ENCODE assay signal across 24 mouse cellular contexts in the genomic region with DNA sequence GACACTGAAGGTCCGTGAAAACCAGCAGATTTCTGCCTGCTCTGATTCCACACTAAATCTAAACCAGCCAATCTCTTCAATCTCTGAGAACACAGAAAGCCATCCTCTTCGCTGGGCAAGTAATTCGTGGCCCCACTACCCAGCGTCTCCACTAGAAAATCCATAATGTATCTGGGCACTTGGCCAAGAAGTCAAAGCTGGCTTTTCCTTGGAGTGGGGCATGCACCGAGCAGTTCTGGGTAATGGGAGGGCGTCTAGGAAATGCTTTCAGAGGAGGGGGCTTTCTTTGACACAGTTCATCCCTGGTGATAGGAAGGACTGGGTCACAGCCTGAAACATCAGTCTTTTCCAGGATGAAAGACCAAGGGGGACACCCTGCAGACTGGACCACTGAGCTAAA.
DNase-seq lines count a peak whose midpoint lies in the region; ATAC-seq lines count a peak whose summit lies in the region.
"Had no signal": no experiment of that assay in that cellular context is flagged by ENCODE, and none has a peak within 500 bp of the region (broad histone marks: within the 10 kb centered on the region; RNA-seq: fewer than 3 reads in every experiment).

No protein-coding gene starts in this region.

- 41% methylated on average over 6 of the region's 6 CpGs for WGBS in hindbrain, embryonic 13.5 days
- 83% methylated on average over 6 of the region's 6 CpGs for WGBS in hindbrain, embryonic 11.5 days
- WGBS in midbrain, embryonic 14.5 days = 46% methylated on average over 6 of the region's 6 CpGs
- WGBS in midbrain, embryonic 13.5 days = 69% methylated on average over 6 of the region's 6 CpGs
- 31% methylated on average over 6 of the region's 6 CpGs for WGBS in hindbrain, embryonic 16.5 days
- 47% methylated on average over 6 of the region's 6 CpGs for WGBS in stomach, embryonic 16.5 days

- no peak overlapping the region for H3K9ac ChIP-seq in hindbrain, embryonic 13.5 days
- no peak overlapping the region for H3K9ac ChIP-seq in hindbrain, embryonic 11.5 days (ENCODE audit: low read depth, low read length)
- H3K9ac ChIP-seq in midbrain, embryonic 14.5 days (replicated peaks; ENCODE audit: low read length) = no peak overlapping the region
- H3K9ac ChIP-seq in midbrain, embryonic 13.5 days (replicated peaks) = no peak overlapping the region
- no peak overlapping the region for H3K9ac ChIP-seq in hindbrain, embryonic 16.5 days (ENCODE audit: low read depth, low read length)
- no peak overlapping the region for H3K9ac ChIP-seq in stomach, embryonic 16.5 days (ENCODE audit: low read length)
- H3K9ac ChIP-seq: heart, embryonic 13.5 days; midbrain, embryonic 15.5 days; neural tube, embryonic 13.5 days; stomach, embryonic 15.5 days had no signal

- peak; percentile 34; the same call in 1 of the 2 replicates for ATAC-seq in hindbrain, embryonic 13.5 days (ENCODE audit: low FRiP score)
- ATAC-seq in hindbrain, embryonic 11.5 days (ENCODE audit: low FRiP score) = no peak
- no peak for ATAC-seq in midbrain, embryonic 14.5 days (ENCODE audit: low FRiP score, low TSS enrichment)
- ATAC-seq in midbrain, embryonic 13.5 days = no peak
- ATAC-seq in hindbrain, embryonic 16.5 days = peak; percentile 34; the same call in 1 of the 2 replicates
- no peak for ATAC-seq in stomach, embryonic 16.5 days (ENCODE audit: insufficient read depth, low FRiP score)
- ATAC-seq: midbrain, embryonic 15.5 days had no signal

- no peaks in the 10 kb centered on the region for H3K27me3 ChIP-seq in hindbrain, embryonic 13.5 days
- H3K27me3 ChIP-seq in hindbrain, embryonic 11.5 days (ENCODE audit: control insufficient read depth, insufficient read depth, low read length) = no peaks in the 10 kb centered on the region
- no peaks in the 10 kb centered on the region for H3K27me3 ChIP-seq in midbrain, embryonic 14.5 days (ENCODE audit: control insufficient read depth, insufficient read depth, low read length)
- no peaks in the 10 kb centered on the region for H3K27me3 ChIP-seq in midbrain, embryonic 13.5 days
- no peaks in the 10 kb centered on the region for H3K27me3 ChIP-seq in hindbrain, embryonic 16.5 days (replicated peaks; ENCODE audit: control insufficient read depth, insufficient read depth, low read length)
- H3K27me3 ChIP-seq in stomach, embryonic 16.5 days (ENCODE audit: control insufficient read depth, insufficient read depth, low read length) = no peaks in the 10 kb centered on the region
- H3K27me3 ChIP-seq: heart, embryonic 13.5 days; midbrain, embryonic 15.5 days; neural tube, embryonic 13.5 days; stomach, embryonic 15.5 days had no signal

- H3K9me3 ChIP-seq in hindbrain, embryonic 13.5 days = no peaks in the 10 kb centered on the region
- H3K9me3 ChIP-seq in hindbrain, embryonic 11.5 days (ENCODE audit: control insufficient read depth, low read length) = no peaks in the 10 kb centered on the region
- H3K9me3 ChIP-seq in midbrain, embryonic 14.5 days (ENCODE audit: control insufficient read depth, low read length) = no peaks in the 10 kb centered on the region
- no peaks in the 10 kb centered on the region for H3K9me3 ChIP-seq in midbrain, embryonic 13.5 days
- no peaks in the 10 kb centered on the region for H3K9me3 ChIP-seq in hindbrain, embryonic 16.5 days (ENCODE audit: control insufficient read depth, low read length)
- no peaks in the 10 kb centered on the region for H3K9me3 ChIP-seq in stomach, embryonic 16.5 days (replicated peaks; ENCODE audit: control insufficient read depth, low read length)
- H3K9me3 ChIP-seq: heart, embryonic 13.5 days; midbrain, embryonic 15.5 days; neural tube, embryonic 13.5 days; stomach, embryonic 15.5 days had no signal

- H3K27ac ChIP-seq in hindbrain, embryonic 13.5 days = no peak overlapping the region
- H3K27ac ChIP-seq in hindbrain, embryonic 11.5 days (ENCODE audit: low read depth, low read length) = no peak overlapping the region
- no peak overlapping the region for H3K27ac ChIP-seq in midbrain, embryonic 14.5 days (replicated peaks; ENCODE audit: low read depth, low read length)
- H3K27ac ChIP-seq in midbrain, embryonic 13.5 days = no peak overlapping the region
- no peak overlapping the region for H3K27ac ChIP-seq in hindbrain, embryonic 16.5 days (ENCODE audit: low read depth, low read length)
- H3K27ac ChIP-seq in stomach, embryonic 16.5 days (ENCODE audit: low read length) = peak overlapping the region; percentile 68
- H3K27ac ChIP-seq: heart, adult 2 months; heart, embryonic 13.5 days; kidney, postnatal 0 days; midbrain, embryonic 15.5 days; neural tube, embryonic 13.5 days had no signal

- H3K4me1 ChIP-seq in hindbrain, embryonic 13.5 days (replicated peaks) = peaks cover 25% of the 10 kb centered on the region
- H3K4me1 ChIP-seq in hindbrain, embryonic 11.5 days (replicated peaks; ENCODE audit: control insufficient read depth, insufficient read depth, low read length) = peaks cover 8% of the 10 kb centered on the region; the same call in 1 of the 2 replicates
- peaks cover 5% of the 10 kb centered on the region; the same call in 1 of the 2 replicates for H3K4me1 ChIP-seq in midbrain, embryonic 14.5 days (ENCODE audit: control insufficient read depth, insufficient read depth, low read length)
- peaks cover 32% of the 10 kb centered on the region for H3K4me1 ChIP-seq in midbrain, embryonic 13.5 days (replicated peaks)
- H3K4me1 ChIP-seq in hindbrain, embryonic 16.5 days (ENCODE audit: control insufficient read depth, insufficient read depth, low read depth, low read length) = 0 out of 2 replicates have a peak, but pooled peaks cover 2% of the 10 kb centered on the region
- peaks cover 21% of the 10 kb centered on the region for H3K4me1 ChIP-seq in stomach, embryonic 16.5 days (ENCODE audit: control insufficient read depth, insufficient read depth, low read length)

- DNase-seq in hindbrain, embryonic 11.5 days (ENCODE audit: low spot score) = no peak
- DNase-seq in midbrain, embryonic 14.5 days = peak; percentile 49
- DNase-seq in kidney, adult 18-20 months = no peak
- DNase-seq: adrenal gland, adult 8-10 months; cerebellum, adult 2 months; cerebellum, postnatal 25 days; gastrocnemius, postnatal 36 days; heart, adult 2 months; heart, postnatal 14 days; kidney, adult 11 months; layer of hippocampus, adult 9-11 months; liver; lung, postnatal 10 days; thymus, adult 2 months had no signal

- no peak overlapping the region for H3K4me2 ChIP-seq in hindbrain, embryonic 13.5 days
- H3K4me2 ChIP-seq in hindbrain, embryonic 11.5 days (replicated peaks; ENCODE audit: low read depth, low read length) = no peak overlapping the region
- H3K4me2 ChIP-seq in midbrain, embryonic 14.5 days (ENCODE audit: low read length) = no peak overlapping the region
- H3K4me2 ChIP-seq in midbrain, embryonic 13.5 days (replicated peaks) = no peak overlapping the region
- H3K4me2 ChIP-seq in hindbrain, embryonic 16.5 days (ENCODE audit: low read length) = no peak overlapping the region
- no peak overlapping the region for H3K4me2 ChIP-seq in stomach, embryonic 16.5 days (ENCODE audit: low read depth, low read length)
- H3K4me2 ChIP-seq: heart, embryonic 13.5 days; midbrain, embryonic 15.5 days; neural tube, embryonic 13.5 days; stomach, embryonic 15.5 days had no signal

- H3K4me3 ChIP-seq in hindbrain, embryonic 13.5 days = no peak overlapping the region
- no peak overlapping the region for H3K4me3 ChIP-seq in hindbrain, embryonic 11.5 days (ENCODE audit: low read depth, low read length)
- H3K4me3 ChIP-seq in midbrain, embryonic 14.5 days (replicated peaks; ENCODE audit: low read depth, low read length) = no peak overlapping the region
- H3K4me3 ChIP-seq in midbrain, embryonic 13.5 days (replicated peaks) = no peak overlapping the region
- no peak overlapping the region for H3K4me3 ChIP-seq in hindbrain, embryonic 16.5 days (ENCODE audit: low read length)
- H3K4me3 ChIP-seq in stomach, embryonic 16.5 days (replicated peaks; ENCODE audit: low read length) = no peak overlapping the region
- H3K4me3 ChIP-seq: heart, adult 2 months; heart, embryonic 13.5 days; midbrain, embryonic 15.5 days; myocyte; neural tube, embryonic 13.5 days; stomach, embryonic 15.5 days had no signal

- H3K36me3 ChIP-seq in hindbrain, embryonic 13.5 days = peaks cover 19% of the 10 kb centered on the region
- H3K36me3 ChIP-seq in hindbrain, embryonic 11.5 days (ENCODE audit: control insufficient read depth, insufficient read depth, low read length) = no peaks in the 10 kb centered on the region
- H3K36me3 ChIP-seq in midbrain, embryonic 14.5 days (ENCODE audit: control insufficient read depth, insufficient read depth, low read length) = peaks cover 6% of the 10 kb centered on the region; the same call in 1 of the 2 replicates
- peaks cover 14% of the 10 kb centered on the region for H3K36me3 ChIP-seq in midbrain, embryonic 13.5 days
- H3K36me3 ChIP-seq in hindbrain, embryonic 16.5 days (ENCODE audit: control insufficient read depth, insufficient read depth, low read length) = no peaks in the 10 kb centered on the region
- no peaks in the 10 kb centered on the region for H3K36me3 ChIP-seq in stomach, embryonic 16.5 days (ENCODE audit: control insufficient read depth, insufficient read depth, low read length)
- H3K36me3 ChIP-seq: midbrain, embryonic 15.5 days; stomach, embryonic 15.5 days had no signal

Comparison
In these comparisons a context has a peak if more than half of its experiments do, and no peak if none do; other contexts are left out.
1. ATAC-seq: peak in hindbrain, embryonic 13.5 days (single experiment) and hindbrain, embryonic 16.5 days (single experiment); none in hindbrain, embryonic 11.5 days (single experiment), midbrain, embryonic 14.5 days (single experiment), midbrain, embryonic 13.5 days (single experiment) and stomach, embryonic 16.5 days (single experiment).